Mouse (Mus musculus) kidney, adult 8-10 months (tissue): Measurements from ENCODE around the gene Ppme1.

Experiments
- DNase-seq, 2 experiments: peaks; one replicate each; pipeline ENCODE4 v3.0.0; 2022

The Ppme1 gene

DNA sequence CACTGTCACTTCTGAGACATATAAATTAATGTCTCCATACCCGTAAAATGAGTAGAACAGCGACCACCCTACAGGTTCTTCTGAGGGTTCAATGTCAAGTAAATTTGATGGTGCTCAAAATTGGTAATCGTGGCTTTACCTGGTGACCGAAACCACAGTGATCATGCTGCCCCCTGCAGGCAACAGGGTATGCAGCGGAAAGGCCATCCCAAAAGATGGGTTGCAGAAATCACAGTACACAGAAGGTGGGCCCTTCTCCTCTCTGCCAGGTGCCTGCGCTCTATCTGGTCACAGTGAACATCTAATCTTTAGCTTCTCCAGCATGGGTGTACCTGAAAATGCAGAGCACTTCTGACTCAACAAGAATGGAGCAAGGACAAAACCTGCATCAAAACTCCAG is 46.6 kb downstream of the Ppme1 start:
- DNase-seq = peak in 1 of 2 experiments; percentile 26

- DNase-seq = no peak
These were observed 48.4 kb downstream of the Ppme1 start for GRCm38 (mm10) chr7:100323721-100324120.

- DNase-seq = no peak
These were observed 54.6 kb downstream of the Ppme1 start for GRCm38 (mm10) chr7:100317534-100317933.

GRCm38 (mm10) chr7:100316924-100317323 is 55.2 kb downstream of the Ppme1 start:
- no peak for DNase-seq

- DNase-seq = no peak
These were observed 59.4 kb downstream of the Ppme1 start for GRCm38 (mm10) chr7:100312716-100313115.

- DNase-seq = no peak
These were observed 61.8 kb downstream of the Ppme1 start for GRCm38 (mm10) chr7:100310290-100310689.

- no peak for DNase-seq
These were observed 62.4 kb downstream of the Ppme1 start for GRCm38 (mm10) chr7:100309679-100310078.

- DNase-seq = no peak
These were observed 62.9 kb downstream of the Ppme1 start for GRCm38 (mm10) chr7:100309216-100309615.

- no peak for DNase-seq
These were observed 64.0 kb downstream of the Ppme1 start for GRCm38 (mm10) chr7:100307872-100308653.

DNA sequence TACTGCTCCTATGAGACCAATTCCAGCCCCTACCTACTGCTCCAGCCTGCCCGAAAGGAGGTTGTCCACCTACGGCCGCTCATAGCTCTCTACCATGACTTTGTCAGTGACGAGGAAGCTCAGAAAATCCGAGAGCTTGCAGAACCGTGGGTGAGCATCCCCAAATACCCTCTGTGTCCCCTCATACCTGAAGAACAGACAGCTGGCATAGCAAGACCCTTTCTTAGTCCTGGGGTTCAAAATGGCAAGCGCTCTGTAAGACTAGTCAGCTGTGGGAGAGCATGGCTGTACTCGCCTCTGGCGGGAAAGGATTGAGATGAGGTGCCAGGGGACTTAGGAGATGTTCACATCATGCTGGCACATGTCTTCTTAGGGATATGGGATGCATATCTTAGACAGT is 66.2 kb downstream of the Ppme1 start:
- DNase-seq = no peak

DNA sequence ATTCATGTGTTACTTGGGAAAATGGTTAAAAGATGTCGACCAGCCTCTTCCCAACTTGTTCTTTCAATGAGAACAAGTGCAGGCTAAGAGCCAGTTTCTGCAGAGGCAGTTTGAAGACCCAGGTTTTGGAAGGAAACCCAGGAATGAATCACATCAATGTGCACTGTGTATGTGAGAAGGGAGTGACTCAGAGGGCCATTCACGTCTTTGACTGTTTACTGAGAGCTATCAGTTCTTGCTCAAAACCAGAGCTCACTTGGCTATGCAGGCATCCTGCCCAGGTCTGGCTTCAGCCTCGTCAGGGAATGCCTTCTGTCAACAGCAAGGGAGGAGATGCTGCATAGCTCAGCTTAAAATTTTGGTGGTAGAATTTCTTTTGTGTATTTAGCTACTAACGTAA is 69.8 kb downstream of the Ppme1 start:
- no peak for DNase-seq

- no peak for DNase-seq
These were observed 70.7 kb downstream of the Ppme1 start for GRCm38 (mm10) chr7:100301390-100301789.

- no peak for DNase-seq
These were observed 73.1 kb downstream of the Ppme1 start for GRCm38 (mm10) chr7:100298861-100299510.

DNA sequence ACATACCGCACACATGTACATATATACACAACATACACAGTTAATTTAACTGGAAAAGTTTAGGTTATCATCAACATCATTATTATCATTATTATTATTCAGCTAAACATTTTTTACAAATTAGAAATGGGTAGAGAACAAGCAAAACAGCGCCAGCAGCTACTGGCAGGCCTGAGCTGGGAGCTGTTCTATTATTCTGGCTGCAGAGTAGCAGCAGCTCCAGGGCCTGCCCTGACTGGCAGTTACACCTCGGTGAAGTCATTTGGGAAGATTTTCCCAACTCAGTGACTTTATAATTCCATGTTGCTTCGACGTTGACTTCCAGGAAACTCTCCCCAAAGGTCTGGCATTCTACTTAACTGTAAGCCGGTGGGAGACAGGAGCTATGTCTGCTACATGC is 75.4 kb downstream of the Ppme1 start:
- DNase-seq = no peak

GRCm38 (mm10) chr7:100295745-100296144 is 76.4 kb downstream of the Ppme1 start:
- no peak for DNase-seq

DNA sequence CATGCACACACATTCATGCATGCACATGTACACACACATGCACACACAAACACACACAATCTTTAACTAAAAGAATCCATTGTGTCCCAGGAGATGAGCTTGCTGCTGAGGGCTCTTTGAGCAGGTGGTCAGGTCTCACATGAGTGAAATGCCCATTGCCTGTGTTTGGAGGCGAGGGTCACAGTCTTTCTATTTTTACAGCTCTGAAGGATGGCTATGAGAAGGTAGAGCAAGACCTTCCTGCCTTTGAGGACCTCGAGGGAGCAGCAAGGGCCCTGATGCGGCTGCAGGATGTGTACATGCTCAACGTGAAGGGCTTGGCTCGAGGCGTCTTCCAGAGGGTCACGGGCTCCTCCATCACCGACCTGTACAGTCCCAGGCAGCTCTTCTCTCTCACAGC is 78.6 kb downstream of the Ppme1 start:
- no peak for DNase-seq

DNA sequence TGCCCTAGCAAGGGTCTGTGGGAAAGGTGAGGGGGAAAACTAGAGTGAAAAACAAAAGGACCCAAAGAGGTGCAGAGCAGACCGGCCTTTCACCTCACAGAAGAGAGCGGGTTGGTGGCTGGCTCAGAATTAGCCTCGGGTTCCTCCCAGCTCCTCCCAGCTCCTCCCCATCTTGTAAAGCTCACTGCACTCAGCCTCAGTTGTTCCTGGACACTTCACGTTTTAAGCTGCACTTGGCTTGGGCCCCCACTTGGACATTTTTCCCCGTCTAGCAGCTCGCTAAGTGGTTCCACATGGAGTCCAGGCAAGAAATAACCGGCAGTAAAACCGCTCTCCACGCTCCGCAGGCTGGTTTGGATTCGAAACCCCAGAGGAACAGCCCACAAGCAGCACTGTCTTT is 83.5 kb downstream of the Ppme1 start:
- no peak for DNase-seq

- DNase-seq = peak; percentile 13 to 19
These were observed 84.1 kb downstream of the Ppme1 start for GRCm38 (mm10) chr7:100287748-100288578.

- DNase-seq = no peak
These were observed 86.7 kb downstream of the Ppme1 start, which contains the start of gene P4ha3 for GRCm38 (mm10) chr7:100285383-100285782. Gene P4ha3, plus strand, starts transcription at chr7:100285520.

- no peak for DNase-seq
These were observed 88.8 kb downstream of the Ppme1 start for GRCm38 (mm10) chr7:100283298-100283697.

- no peak for DNase-seq
These were observed 90.5 kb downstream of the Ppme1 start for GRCm38 (mm10) chr7:100281596-100281995.

- peak; percentile 13 to 37 for DNase-seq
These were observed 92.3 kb downstream of the Ppme1 start for GRCm38 (mm10) chr7:100279803-100280202.
